Mouse (Mus musculus): Measurements from ENCODE around the gene Zfp36l2.

DNA sequence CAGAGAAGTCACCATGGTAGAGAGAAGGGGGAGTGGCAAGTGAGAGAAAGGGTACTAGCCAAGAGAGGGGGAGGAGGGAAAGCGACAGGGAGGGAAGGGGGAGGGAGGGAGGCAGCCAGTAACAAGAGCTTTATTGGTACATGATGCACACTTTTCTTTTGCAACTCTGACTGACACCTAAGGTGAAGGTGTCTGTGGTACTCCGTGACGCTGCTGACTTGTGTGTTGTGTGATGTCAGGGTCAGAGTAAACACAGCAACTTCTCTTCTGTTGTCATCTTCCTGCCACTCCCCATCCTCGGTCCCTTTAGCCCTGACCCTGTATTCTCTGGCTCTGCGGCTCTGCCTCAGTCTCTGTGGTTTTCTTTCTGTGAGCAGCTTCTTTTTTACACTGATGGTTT lies 38.5 kb upstream of the Zfp36l2 start:
- TF ChIP-seq TAL1 (IDR thresholded peaks at IDR 0.05; ENCODE audit: low read length) (no peak), GATA1 (IDR thresholded peaks at IDR 0.05; ENCODE audit: low read length) (no peak)

Data from erythroblast, embryonic 14.5 days (primary cell).